Mouse (Mus musculus) central nervous system, embryonic 14 days (tissue): ENCODE results near the gene Ccn6. TPM values are rescaled to one million over a fixed set of nuclear protein-coding genes. Genes with fewer than 3 reads are reported as not detected.

Source experiments
- polyA plus RNA-seq: library from polyadenylated mRNA; depleted of rRNA; stranded (reverse); fragments of >200 nt; gene quantifications from 2 replicates; pipeline ENCODE4 v1.2.3, GENCODE M21; 2012; rRNA removed

Ccn6 gene
- polyA plus RNA-seq: 0.42 and 1.0 TPM in 2 replicates

GRCm38 (mm10) chr10:39163694-39164093 lies at the start of gene Ccn6:
Gene Ccn6, minus strand, starts transcription at chr10:39163794.

GRCm38 (mm10) chr10:39133462-39134310 lies 29.9 kb downstream of the Ccn6 start, which contains the start of the genes Fam229b and Tube1:
Gene Fam229b, minus strand, starts transcription at chr10:39133914.
Gene Tube1, plus strand, starts transcription at chr10:39133976.

Other genes starting within 250 kb of the Ccn6 start
- 18.1 and 32.5 TPM in 2 replicates for gene Lama4, start 198.3 kb downstream of the Ccn6 start, polyA plus RNA-seq
- 13.7 and 13.8 TPM in 2 replicates for gene Fam229b, start 29.9 kb downstream of the Ccn6 start, polyA plus RNA-seq
- 14.9 and 15.8 TPM in 2 replicates for gene Tube1, start 29.8 kb downstream of the Ccn6 start, polyA plus RNA-seq
- 110 and 119 TPM in 2 replicates for gene Fyn, start 205.1 kb upstream of the Ccn6 start, polyA plus RNA-seq